Mouse (Mus musculus) gastrocnemius, postnatal 36 days (tissue): ENCODE results near the gene Akap13. TPM values are rescaled to one million over a fixed set of nuclear protein-coding genes. Genes with fewer than 3 reads are reported as not detected.

Source experiments
- DNase-seq, 2 experiments: peaks; one replicate each; pipeline ENCODE4 v3.0.0; 2022
- intact Hi-C: fragments of 180-260 bp; cut with DNase I; formaldehyde crosslinking; loops from one replicate; pipeline ENCODE4 v1.15.1; 2025
- total RNA-seq, 2 experiments: library from RNA; stranded (reverse); gene quantifications; 2 replicates each; pipeline ENCODE4 v1.2.3; 2021

Akap13 gene
- total RNA-seq, 2 experiments from 2014 or later = 47.3 to 70.7 TPM

- DNase-seq = no peak
- intact Hi-C loops = no loop called here
These were observed 198.5 kb downstream of the Akap13 start for GRCm38 (mm10) chr7:75653684-75654317.

- DNase-seq = no peak
- intact Hi-C loops = no loop called here
These were observed 200.1 kb downstream of the Akap13 start for GRCm38 (mm10) chr7:75655180-75656074.

- no peak for DNase-seq
- intact Hi-C loops = no loop called here
These were observed 201.0 kb downstream of the Akap13 start for GRCm38 (mm10) chr7:75656297-75656852.

GRCm38 (mm10) chr7:75656896-75657295 lies 201.6 kb downstream of the Akap13 start:
- intact Hi-C loops = no loop called here
- DNase-seq = no peak

- intact Hi-C loops = no loop called here
These were observed 209.1 kb downstream of the Akap13 start for GRCm38 (mm10) chr7:75664455-75664854.

GRCm38 (mm10) chr7:75666982-75667381 lies 211.6 kb downstream of the Akap13 start:
- DNase-seq = no peak
- intact Hi-C loops = no loop called here

More at GRCm38 (mm10) chr7:75664455-75664854, 209.1 kb downstream of the Akap13 start:
- no peak for DNase-seq

- DNase-seq = no peak
- intact Hi-C loops = no loop called here
These were observed 212.2 kb downstream of the Akap13 start for GRCm38 (mm10) chr7:75667531-75667930.

GRCm38 (mm10) chr7:75668396-75668795 lies 213.1 kb downstream of the Akap13 start:
- no peak for DNase-seq
- intact Hi-C loops = no loop called here

- DNase-seq = no peak
- intact Hi-C loops = no loop called here
These were observed 214.1 kb downstream of the Akap13 start for GRCm38 (mm10) chr7:75669416-75669815.

- intact Hi-C loops = loop anchor here (5.0 kb wide), 1 partner anchor 42 kb away; no protein-coding TSS in a partner anchor
- DNase-seq = no peak
These were observed 224.3 kb downstream of the Akap13 start for GRCm38 (mm10) chr7:75679631-75680030.

- intact Hi-C loops = loop anchor here (5.0 kb wide), 1 partner anchor 46 kb away; no protein-coding TSS in a partner anchor
- DNase-seq = peak in 1 of 2 experiments; percentile 24
These were observed 227.6 kb downstream of the Akap13 start for GRCm38 (mm10) chr7:75682901-75683300.

- intact Hi-C loops = loop anchor here (5.0 kb wide), 1 partner anchor 46 kb away; no protein-coding TSS in a partner anchor
- no peak for DNase-seq
These were observed 228.1 kb downstream of the Akap13 start for GRCm38 (mm10) chr7:75683410-75683809.

GRCm38 (mm10) chr7:75684976-75685375 lies 229.6 kb downstream of the Akap13 start:
- DNase-seq = no peak
- intact Hi-C loops = loop anchor here (5.0 kb wide), 1 partner anchor 48 kb away; no protein-coding TSS in a partner anchor

- intact Hi-C loops = no loop called here
- no peak for DNase-seq
These were observed 230.9 kb downstream of the Akap13 start for GRCm38 (mm10) chr7:75686046-75686826.

- intact Hi-C loops = no loop called here
- DNase-seq = no peak
These were observed 231.5 kb downstream of the Akap13 start for GRCm38 (mm10) chr7:75686827-75687164.

- no peak for DNase-seq
- intact Hi-C loops = no loop called here
These were observed 232.8 kb downstream of the Akap13 start for GRCm38 (mm10) chr7:75688144-75688543.

- intact Hi-C loops = no loop called here
- DNase-seq = no peak
These were observed 239.4 kb downstream of the Akap13 start for GRCm38 (mm10) chr7:75694777-75695176.

GRCm38 (mm10) chr7:75699836-75700235 lies 244.5 kb downstream of the Akap13 start:
- intact Hi-C loops = no loop called here
- no peak for DNase-seq

- intact Hi-C loops = no loop called here
- no peak for DNase-seq
These were observed 245.5 kb downstream of the Akap13 start for GRCm38 (mm10) chr7:75700771-75701345.

GRCm38 (mm10) chr7:75701761-75702160 lies 246.4 kb downstream of the Akap13 start:
- intact Hi-C loops = no loop called here
- no peak for DNase-seq
